Mouse (Mus musculus) midbrain, embryonic 16.5 days (tissue): ENCODE results near the gene Fndc3a. TPM values are rescaled to one million over a fixed set of nuclear protein-coding genes. Genes with fewer than 3 reads are reported as not detected.

ENCODE experiments used
- ATAC-seq: fragments of 200-750 bp; cut with Nextera tagmentation; 2 replicates; pipeline ENCODE4 v1.8.0; 2017; ENCODE audit warnings: moderate TSS enrichment
- H3K27ac ChIP-seq: fragments of 300-500 bp; sonication (generic); 2 replicates; pipeline ENCODE4 v1.5.1; 2014; ENCODE audit warnings: mild to moderate bottlenecking, low read length, mixed read lengths
- H3K27me3 ChIP-seq: fragments of 300-500 bp; sonication (generic); 2 replicates; pipeline ENCODE4 v1.6.1; 2014; ENCODE audit warnings: low read depth, low read length, mixed read lengths; ENCODE audit not compliant: control insufficient read depth, insufficient read depth
- H3K36me3 ChIP-seq: fragments of 300-500 bp; sonication (generic); 2 replicates; pipeline ENCODE4 v1.6.1; 2014; ENCODE audit warnings: mild to moderate bottlenecking, low read length, moderate library complexity, mixed read lengths; ENCODE audit not compliant: control insufficient read depth, insufficient read depth
- H3K4me1 ChIP-seq: fragments of 300-500 bp; sonication (generic); 2 replicates; pipeline ENCODE4 v1.6.1; 2014; ENCODE audit warnings: mild to moderate bottlenecking, low read length, mixed read lengths; ENCODE audit not compliant: control insufficient read depth, insufficient read depth
- H3K4me2 ChIP-seq: fragments of 300-500 bp; sonication (generic); 2 replicates; pipeline ENCODE4 v1.6.1; 2014; ENCODE audit warnings: mild to moderate bottlenecking, low read length, mixed read lengths
- H3K4me3 ChIP-seq: fragments of 300-500 bp; sonication (generic); 2 replicates; pipeline ENCODE4 v1.5.1; 2014; ENCODE audit warnings: low read depth, mild to moderate bottlenecking, low read length, moderate library complexity, mixed read lengths
- H3K9ac ChIP-seq: fragments of 300-500 bp; sonication (generic); 2 replicates; pipeline ENCODE4 v1.6.1; 2014; ENCODE audit warnings: low read depth, low read length, mixed read lengths
- H3K9me3 ChIP-seq: fragments of 300-500 bp; sonication (generic); replicated peaks from 2 replicates; pipeline ENCODE4 v1.6.1; 2014; ENCODE audit warnings: mild to moderate bottlenecking, low read length, mixed read lengths; ENCODE audit not compliant: control insufficient read depth, poor library complexity, severe bottlenecking
- WGBS: fragments of 180-500 bp; shearing (Covaris S2); extraction: QIAGEN DNeasy Blood & Tissue Kit; methylation state at CpG from one replicate; pipeline ENCODE4 v1.1.7; 2014; 5-methylcytosine and 5-hydroxymethylcytosine counted together
- polyA plus RNA-seq: library from polyadenylated mRNA; unstranded; fragments of >200 nt; fragmentation: Nextera tagmentation; extraction: Ambion mirVana; gene quantifications from 2 replicates; pipeline ENCODE4 v1.2.1, GENCODE M21; 2015

Gene Fndc3a
- polyA plus RNA-seq, 1 experiment from 2014 or later, result 47.5 TPM

DNA sequence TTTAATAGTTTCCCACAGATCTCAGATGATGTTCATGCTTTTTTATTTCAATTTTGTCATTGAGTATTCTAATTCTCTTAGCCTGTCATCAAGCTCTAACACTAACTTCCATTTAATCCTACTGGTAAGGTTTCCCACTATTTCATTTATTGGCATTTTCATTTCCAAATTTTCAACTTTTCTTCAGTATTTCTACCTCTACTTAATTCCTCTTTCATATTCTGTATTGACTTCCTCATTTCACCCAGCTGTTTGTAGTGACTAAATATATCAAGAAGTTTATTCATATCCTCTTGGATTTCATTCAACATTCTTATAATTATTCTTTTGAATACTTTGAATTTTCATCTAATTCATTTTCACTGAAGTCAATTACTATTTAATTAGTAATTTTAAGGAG, 20.3 kb downstream of the Fndc3a start:
- Histone ChIP-seq H3K27ac (no peak overlapping the region), H3K4me3 (no peak overlapping the region), H3K9me3 (no peaks in the 10 kb centered on the region), H3K4me1 (no peaks in the 10 kb centered on the region), H3K27me3 (no peaks in the 10 kb centered on the region), H3K36me3 (no peaks in the 10 kb centered on the region), H3K9ac (no peak overlapping the region), H3K4me2 (no peak overlapping the region)
- no peak for ATAC-seq

DNA sequence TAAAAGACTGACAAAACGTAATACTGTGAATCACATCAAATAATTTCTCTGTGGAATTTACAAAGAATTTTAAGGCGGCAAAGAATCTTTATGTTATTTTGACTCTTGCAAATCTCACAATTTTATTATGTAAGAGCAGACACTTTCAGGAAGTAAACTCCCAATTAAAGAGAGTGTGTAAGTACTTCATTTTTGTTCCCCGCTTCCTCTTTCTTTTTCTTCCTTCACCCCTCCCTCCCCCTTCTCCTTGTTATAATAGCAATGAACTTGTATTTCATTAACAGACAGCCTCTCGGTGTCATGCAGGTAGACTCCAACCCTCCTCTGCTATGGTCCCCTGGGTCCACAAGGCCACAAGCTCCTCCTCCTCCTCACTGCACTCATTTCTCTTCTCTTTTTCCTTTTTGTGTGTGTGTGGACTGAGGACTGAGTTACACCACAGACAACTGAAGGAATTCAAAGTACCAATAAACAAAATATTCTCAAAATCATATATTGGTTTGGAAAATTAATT, 24.9 kb downstream of the Fndc3a start:
- Histone ChIP-seq H3K4me3 (no peak overlapping the region), H3K27ac (no peak overlapping the region), H3K9ac (no peak overlapping the region), H3K4me1 (no peaks in the 10 kb centered on the region), H3K4me2 (no peak overlapping the region), H3K27me3 (no peaks in the 10 kb centered on the region), H3K9me3 (no peaks in the 10 kb centered on the region), H3K36me3 (no peaks in the 10 kb centered on the region)
- ATAC-seq, result no peak
- 93% methylated on average over 4 of the region's 4 CpGs for WGBS

- Histone ChIP-seq H3K36me3 (no peaks in the 10 kb centered on the region), H3K4me3 (no peak overlapping the region), H3K4me2 (no peak overlapping the region), H3K4me1 (no peaks in the 10 kb centered on the region), H3K27ac (no peak overlapping the region), H3K9ac (no peak overlapping the region), H3K27me3 (no peaks in the 10 kb centered on the region), H3K9me3 (no peaks in the 10 kb centered on the region)
- 85% methylated on average over 3 of the region's 3 CpGs for WGBS
- ATAC-seq, result no peak
Measured at GRCm38 (mm10) chr14:72677247-72677646, 32.6 kb downstream of the Fndc3a start.

GRCm38 (mm10) chr14:72671911-72672310, 37.9 kb downstream of the Fndc3a start:
- ATAC-seq, result no peak
- Histone ChIP-seq H3K9me3 (no peaks in the 10 kb centered on the region), H3K4me3 (no peak overlapping the region), H3K27me3 (no peaks in the 10 kb centered on the region), H3K4me2 (no peak overlapping the region), H3K36me3 (no peaks in the 10 kb centered on the region), H3K27ac (no peak overlapping the region), H3K9ac (no peak overlapping the region), H3K4me1 (no peaks in the 10 kb centered on the region)
- 98% methylated on average over 3 of the region's 3 CpGs for WGBS

DNA sequence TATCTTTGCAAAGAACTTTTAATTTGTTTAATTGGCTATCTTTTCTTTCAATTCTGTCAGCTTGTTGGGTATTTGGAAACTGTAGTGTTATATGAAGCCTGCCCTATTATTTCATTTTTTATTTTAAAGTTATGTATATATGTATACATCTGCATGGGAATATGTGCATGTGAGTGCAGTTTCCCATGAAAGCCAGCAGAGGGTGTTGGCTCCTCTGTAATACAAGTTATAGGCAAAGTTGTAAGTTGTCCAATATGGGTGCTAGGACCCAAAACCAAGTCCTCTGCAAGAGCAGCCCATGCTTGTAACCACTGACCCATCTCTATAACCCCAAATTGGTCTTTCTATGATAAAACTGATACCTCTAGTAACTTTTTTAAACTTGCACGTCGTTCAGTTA, 38.8 kb downstream of the Fndc3a start:
- 100% methylated on average over 2 of the region's 2 CpGs for WGBS
- no peak overlapping the region for H3K9ac ChIP-seq
- ATAC-seq, result no peak

GRCm38 (mm10) chr14:72649268-72649667, 60.5 kb downstream of the Fndc3a start:
- Histone ChIP-seq H3K27ac (no peak overlapping the region), H3K9me3 (no peaks in the 10 kb centered on the region)
- ATAC-seq, result no peak

More for the DNA sequence above, 38.8 kb downstream of the Fndc3a start:
- no peaks in the 10 kb centered on the region for H3K36me3 ChIP-seq
- no peak overlapping the region for H3K4me3 ChIP-seq
- no peak overlapping the region for H3K27ac ChIP-seq
- no peaks in the 10 kb centered on the region for H3K9me3 ChIP-seq
- H3K4me1 ChIP-seq, result no peaks in the 10 kb centered on the region
- H3K27me3 ChIP-seq, result no peaks in the 10 kb centered on the region
- H3K4me2 ChIP-seq, result no peak overlapping the region

DNA sequence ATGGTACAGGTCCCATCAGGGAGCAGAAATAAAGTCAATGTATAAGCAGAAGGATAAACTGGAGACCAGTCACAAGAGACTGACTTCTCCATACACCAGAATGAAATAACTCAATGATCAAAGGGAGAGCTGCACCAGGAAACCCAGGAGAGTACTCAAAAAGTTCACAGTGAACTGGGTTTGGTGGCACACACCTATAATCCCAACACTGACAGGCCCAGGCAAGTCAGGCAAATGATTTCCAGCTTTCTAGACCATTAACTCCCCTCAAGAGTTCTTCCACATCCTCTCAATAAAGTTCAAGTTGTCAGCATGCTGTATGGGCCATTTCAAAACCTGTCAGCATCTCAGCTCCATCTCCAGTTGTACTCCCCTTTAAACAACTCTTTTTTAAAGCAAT, 64.3 kb downstream of the Fndc3a start:
- no peak overlapping the region for H3K27ac ChIP-seq
- no peaks in the 10 kb centered on the region for H3K4me1 ChIP-seq
- H3K4me2 ChIP-seq, result no peak overlapping the region
- peaks cover 3% of the 10 kb centered on the region; the same call in 1 of the 2 replicates for H3K36me3 ChIP-seq
- no peak overlapping the region for H3K9ac ChIP-seq
- H3K4me3 ChIP-seq, result no peak overlapping the region
- H3K9me3 ChIP-seq, result no peaks in the 10 kb centered on the region
- no peaks in the 10 kb centered on the region for H3K27me3 ChIP-seq
- no peak for ATAC-seq

More at GRCm38 (mm10) chr14:72649268-72649667, 60.5 kb downstream of the Fndc3a start:
- Histone ChIP-seq H3K4me1 (no peaks in the 10 kb centered on the region), H3K36me3 (peaks cover 3% of the 10 kb centered on the region; the same call in 1 of the 2 replicates), H3K4me3 (no peak overlapping the region), H3K9ac (no peak overlapping the region), H3K27me3 (no peaks in the 10 kb centered on the region), H3K4me2 (no peak overlapping the region)

DNA sequence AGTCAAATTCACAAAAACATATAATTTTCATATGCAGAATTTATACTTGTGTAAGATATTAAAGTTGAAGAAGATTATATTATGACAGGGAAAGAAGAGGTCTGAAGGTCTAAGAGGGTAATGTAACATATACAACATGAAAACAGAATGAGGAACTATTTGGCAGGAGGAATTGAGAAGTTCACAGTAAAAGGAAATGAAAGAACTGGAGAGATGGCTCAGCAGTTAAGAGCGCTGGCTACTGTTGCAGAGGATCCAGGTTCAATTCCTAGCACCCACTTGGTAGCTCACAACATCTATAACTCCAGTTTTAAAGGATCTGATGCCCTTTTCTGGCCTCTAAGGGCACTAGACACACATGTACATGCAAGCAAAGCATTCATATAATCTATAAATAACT, 65.2 kb downstream of the Fndc3a start:
- 100% methylated on average over 1 of the region's 1 CpGs for WGBS
- no peak overlapping the region for H3K4me2 ChIP-seq
- H3K9ac ChIP-seq, result no peak overlapping the region
- no peak for ATAC-seq
- no peaks in the 10 kb centered on the region for H3K4me1 ChIP-seq
- H3K4me3 ChIP-seq, result no peak overlapping the region
- H3K27me3 ChIP-seq, result no peaks in the 10 kb centered on the region
- H3K27ac ChIP-seq, result no peak overlapping the region
- H3K9me3 ChIP-seq, result no peaks in the 10 kb centered on the region
- no peaks in the 10 kb centered on the region for H3K36me3 ChIP-seq

DNA sequence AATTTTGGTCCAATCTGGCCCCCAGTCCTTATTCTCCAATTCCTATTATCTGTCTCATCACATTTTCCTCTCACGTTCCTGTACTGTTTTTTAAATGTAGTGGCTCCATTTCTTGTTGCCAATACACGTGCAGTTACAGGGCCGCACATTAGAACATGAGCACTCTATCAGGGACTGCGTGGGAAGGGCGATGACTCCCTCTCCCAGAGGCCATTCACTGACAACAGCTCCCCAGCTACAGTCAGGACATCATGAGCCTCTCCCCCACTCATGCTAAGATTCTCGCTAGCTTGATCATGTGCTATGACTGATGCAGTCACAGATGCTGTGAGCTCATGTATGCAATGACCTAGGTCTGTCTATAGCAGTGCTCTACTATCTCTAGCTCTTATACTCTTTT, 71.3 kb downstream of the Fndc3a start:
- no peak for ATAC-seq
- 96% methylated on average over 6 of the region's 6 CpGs for WGBS
- H3K27me3 ChIP-seq, result no peaks in the 10 kb centered on the region
- H3K36me3 ChIP-seq, result no peaks in the 10 kb centered on the region
- H3K9me3 ChIP-seq, result no peaks in the 10 kb centered on the region
- no peak overlapping the region for H3K4me2 ChIP-seq
- H3K27ac ChIP-seq, result no peak overlapping the region
- no peak overlapping the region for H3K4me3 ChIP-seq
- H3K4me1 ChIP-seq, result no peaks in the 10 kb centered on the region
- H3K9ac ChIP-seq, result no peak overlapping the region

GRCm38 (mm10) chr14:72633571-72633970, 76.2 kb downstream of the Fndc3a start:
- H3K9me3 ChIP-seq, result no peaks in the 10 kb centered on the region
- ATAC-seq, result no peak
- no peaks in the 10 kb centered on the region for H3K4me1 ChIP-seq
- no peak overlapping the region for H3K9ac ChIP-seq
- no peak overlapping the region for H3K27ac ChIP-seq
- no peaks in the 10 kb centered on the region for H3K27me3 ChIP-seq
- H3K36me3 ChIP-seq, result no peaks in the 10 kb centered on the region
- no peak overlapping the region for H3K4me2 ChIP-seq
- H3K4me3 ChIP-seq, result no peak overlapping the region
- WGBS, result 86% methylated on average over 2 of the region's 2 CpGs
